ENCODE assay signal across 8 mouse cellular contexts in genomic region chr5:110286446-110287083, GRCm38 (mm10). TPM values are rescaled to one million over a fixed set of nuclear protein-coding genes. Genes with fewer than 3 reads are reported as not detected.
DNase-seq lines count a peak whose midpoint lies in the region; ATAC-seq and TF ChIP-seq lines count a peak whose summit lies in the region.

No protein-coding gene starts in this region.

- H3K9me3 ChIP-seq in kidney, embryonic 16.5 days (ENCODE audit: low read length), result no peaks in the 10 kb centered on the region
- H3K9me3 ChIP-seq in hindbrain, postnatal 0 days (ENCODE audit: low read length), result no peaks in the 10 kb centered on the region

- peaks cover 17% of the 10 kb centered on the region for H3K36me3 ChIP-seq in kidney, embryonic 16.5 days (ENCODE audit: insufficient read depth, low read length)
- no peaks in the 10 kb centered on the region for H3K36me3 ChIP-seq in hindbrain, postnatal 0 days (ENCODE audit: insufficient read depth, low read length)
- H3K36me3 ChIP-seq in myocyte (ENCODE audit: control insufficient read depth, insufficient read depth), result no peaks in the 10 kb centered on the region

- TF ChIP-seq CTCF in bone marrow macrophage, adult 2 months (IDR thresholded peaks at IDR 0.05; ENCODE audit: low read depth, low read length), result no peak
- TF ChIP-seq CTCF in hindbrain, postnatal 0 days (IDR thresholded peaks at IDR 0.05; ENCODE audit: low read depth), result no peak

- H3K27ac ChIP-seq in kidney, embryonic 16.5 days (ENCODE audit: low read length), result peak overlapping the region; percentile 20; the same call in 1 of the 2 replicates
- H3K27ac ChIP-seq in bone marrow macrophage, adult 2 months (ENCODE audit: insufficient read depth, low read depth, low read length), result no peak overlapping the region
- H3K27ac ChIP-seq in hindbrain, postnatal 0 days, result 0 out of 2 replicates have a peak overlapping the region, but pooled peaks have one; percentile 11

- H3K4me2 ChIP-seq in kidney, embryonic 16.5 days (replicated peaks; ENCODE audit: low read depth, low read length), result peak overlapping the region; percentile 97
- H3K4me2 ChIP-seq in hindbrain, postnatal 0 days (ENCODE audit: low read depth, low read length), result peak overlapping the region; percentile 97
- peak overlapping the region; percentile 70 for H3K4me2 ChIP-seq in myocyte (ENCODE audit: low read depth)

- H3ac ChIP-seq in myocyte (ENCODE audit: control insufficient read depth, insufficient read length), result peak overlapping the region; percentile 29

- peak; percentile 78; the same call in 1 of the 2 replicates for ATAC-seq in kidney, embryonic 16.5 days (ENCODE audit: low FRiP score, low TSS enrichment)
- peak; percentile 75 for ATAC-seq in hindbrain, postnatal 0 days

- peak overlapping the region; percentile 71 for H3K4me3 ChIP-seq in kidney, embryonic 16.5 days (ENCODE audit: low read length)
- peak overlapping the region; percentile 67 for H3K4me3 ChIP-seq in bone marrow macrophage, adult 2 months (ENCODE audit: insufficient read depth, low read length)
- H3K4me3 ChIP-seq in hindbrain, postnatal 0 days (ENCODE audit: low read length), result peak overlapping the region; percentile 73
- peak overlapping the region; percentile 32 for H3K4me3 ChIP-seq in myocyte

- H3K4me1 ChIP-seq in kidney, embryonic 16.5 days (ENCODE audit: insufficient read depth, low read length), result peaks cover 9% of the 10 kb centered on the region; the same call in 1 of the 2 replicates
- peaks cover 5% of the 10 kb centered on the region; the same call in 1 of the 2 replicates for H3K4me1 ChIP-seq in bone marrow macrophage, adult 2 months (ENCODE audit: control insufficient read depth, insufficient read depth, low read length)
- peaks cover 4% of the 10 kb centered on the region; the same call in 1 of the 2 replicates for H3K4me1 ChIP-seq in hindbrain, postnatal 0 days (ENCODE audit: insufficient read depth, low read length)

- H3K27me3 ChIP-seq in kidney, embryonic 16.5 days (ENCODE audit: insufficient read depth, low read length), result no peaks in the 10 kb centered on the region; the same call in 1 of the 2 replicates
- H3K27me3 ChIP-seq in hindbrain, postnatal 0 days (ENCODE audit: insufficient read depth, low read length), result no peaks in the 10 kb centered on the region
- H3K27me3 ChIP-seq in myocyte (ENCODE audit: control insufficient read depth, insufficient read depth, insufficient read length), result no peaks in the 10 kb centered on the region

- no peak for TF ChIP-seq POLR2A in bone marrow macrophage, adult 2 months (IDR thresholded peaks at IDR 0.05; ENCODE audit: borderline replicate concordance, low read depth, low read length)
- TF ChIP-seq POLR2A in myocyte (IDR thresholded peaks at IDR 0.05; ENCODE audit: insufficient read length, low read depth), result no peak

- 2% methylated on average over 30 of the region's 31 CpGs for WGBS in kidney, embryonic 16.5 days
- WGBS in hindbrain, postnatal 0 days, result 2% methylated on average over 30 of the region's 31 CpGs

- H3K79me2 ChIP-seq in myocyte (ENCODE audit: control insufficient read depth, insufficient read depth), result no peaks in the 10 kb centered on the region

- H3K9ac ChIP-seq in kidney, embryonic 16.5 days (replicated peaks; ENCODE audit: low read length), result peak overlapping the region; percentile 79
- H3K9ac ChIP-seq in hindbrain, postnatal 0 days (replicated peaks; ENCODE audit: low read length), result peak overlapping the region; percentile 70

- no peak for DNase-seq in kidney, postnatal 25 days
- peak; percentile 2 for DNase-seq in hindbrain, postnatal 0 days (ENCODE audit: low spot score)
- DNase-seq in adrenal gland, adult (ENCODE audit: inconsistent age in 2 of 2, low spot score in 1 of 2), result no peak
- no peak for DNase-seq in urinary bladder, postnatal 14 days (ENCODE audit: low spot score)
- DNase-seq in urinary bladder, postnatal 10 days (ENCODE audit: low spot score), result no peak

TF ChIP-seq in myocyte, 11 proteins besides CTCF, POLR2A, EP300 and RAD21:
- TF ChIP-seq TCF3 (IDR thresholded peaks at IDR 0.05; ENCODE audit: insufficient read length, low read depth) (no peak), CEBPB (IDR thresholded peaks at IDR 0.05; ENCODE audit: insufficient read depth, poor library complexity, severe bottlenecking) (no peak), MYOG (IDR thresholded peaks at IDR 0.05; ENCODE audit: control insufficient read depth in 1 of 3, insufficient read depth in 1 of 3, insufficient read length in 2 of 3, low read depth in 2 of 3) (no peak), MYOD1 (IDR thresholded peaks at IDR 0.05; ENCODE audit: control insufficient read depth in 1 of 3, insufficient read length in 2 of 3, low read depth in 2 of 3) (no peak), POLR2AphosphoS2 (IDR thresholded peaks at IDR 0.05; ENCODE audit: insufficient read length, low read depth) (no peak), MAX (IDR thresholded peaks at IDR 0.05; ENCODE audit: low read depth) (no peak), SRF (IDR thresholded peaks at IDR 0.05; ENCODE audit: control insufficient read depth, insufficient read length, low read depth) (no peak), E2F4 (IDR thresholded peaks at IDR 0.05; ENCODE audit: insufficient read depth) (no peak), USF1 (IDR thresholded peaks at IDR 0.05; ENCODE audit: low read depth) (no peak), TCF12 (IDR thresholded peaks at IDR 0.05; ENCODE audit: insufficient read depth, poor library complexity, severe bottlenecking) (no peak), REST (IDR thresholded peaks at IDR 0.05; ENCODE audit: insufficient read depth, insufficient read length) (no peak)
TF ChIP-seq in myocyte: peak in this region for 0.

RNA-seq across cellular contexts. Expression of gene Pole, which starts 0.5 kb away (rescaled TPM):
- polyA plus RNA-seq in kidney, embryonic 16.5 days (2015; fragmentation: Nextera tagmentation; extraction: Ambion mirVana), result 30.3 and 32.1 TPM in 2 replicates
- polyA plus RNA-seq in bone marrow macrophage, adult 2 months (2012; ENCODE audit: insufficient read depth, insufficient read length, missing spikeins), result 9.2 and 12.1 TPM in 2 replicates
- 15.8 and 17.1 TPM in 2 replicates for total RNA-seq in hindbrain, postnatal 0 days (2014; rRNA removed)
- 4.8 and 6.5 TPM in 2 replicates for polyA plus RNA-seq in hindbrain, postnatal 0 days (2015; fragmentation: Nextera tagmentation; extraction: Ambion mirVana)
- polyA plus RNA-seq in myocyte (2012; fragmentation: generic; extraction: Trizol), result 5.4 TPM

RNA-seq across cellular contexts. Expression of gene Pxmp2, which starts 0.6 kb away (rescaled TPM):
- 25.1 and 27.3 TPM in 2 replicates for polyA plus RNA-seq in kidney, embryonic 16.5 days (2015; fragmentation: Nextera tagmentation; extraction: Ambion mirVana)
- 3.3 and 3.4 TPM in 2 replicates for polyA plus RNA-seq in bone marrow macrophage, adult 2 months (2012; ENCODE audit: insufficient read depth, insufficient read length, missing spikeins)
- 14.3 and 17.0 TPM in 2 replicates for total RNA-seq in hindbrain, postnatal 0 days (2014; rRNA removed)
- 19.5 and 20.8 TPM in 2 replicates for polyA plus RNA-seq in hindbrain, postnatal 0 days (2015; fragmentation: Nextera tagmentation; extraction: Ambion mirVana)
- polyA plus RNA-seq in myocyte (2012; fragmentation: generic; extraction: Trizol), result 4.0 TPM

RNA-seq across cellular contexts. Expression of gene Pgam5, which starts 16.9 kb away (rescaled TPM):
- 68.5 and 74.5 TPM in 2 replicates for polyA plus RNA-seq in kidney, embryonic 16.5 days (2015; fragmentation: Nextera tagmentation; extraction: Ambion mirVana)
- 15.2 and 16.4 TPM in 2 replicates for polyA plus RNA-seq in bone marrow macrophage, adult 2 months (2012; ENCODE audit: insufficient read depth, insufficient read length, missing spikeins)
- 117 and 129 TPM in 2 replicates for total RNA-seq in hindbrain, postnatal 0 days (2014; rRNA removed)
- 95.4 and 106 TPM in 2 replicates for polyA plus RNA-seq in hindbrain, postnatal 0 days (2015; fragmentation: Nextera tagmentation; extraction: Ambion mirVana)
- 35.4 TPM for polyA plus RNA-seq in myocyte (2012; fragmentation: generic; extraction: Trizol)

RNA-seq across cellular contexts. Expression of gene Ankle2, which starts 55.8 kb away (rescaled TPM):
- 24.3 and 25.5 TPM in 2 replicates for polyA plus RNA-seq in kidney, embryonic 16.5 days (2015; fragmentation: Nextera tagmentation; extraction: Ambion mirVana)
- 29.5 and 36.6 TPM in 2 replicates for polyA plus RNA-seq in bone marrow macrophage, adult 2 months (2012; ENCODE audit: insufficient read depth, insufficient read length, missing spikeins)
- 21.2 and 25.0 TPM in 2 replicates for total RNA-seq in hindbrain, postnatal 0 days (2014; rRNA removed)
- 19.6 and 20.5 TPM in 2 replicates for polyA plus RNA-seq in hindbrain, postnatal 0 days (2015; fragmentation: Nextera tagmentation; extraction: Ambion mirVana)
- polyA plus RNA-seq in myocyte (2012; fragmentation: generic; extraction: Trizol), result 12.0 TPM

RNA-seq across cellular contexts. Expression of gene P2rx2, which starts 56.4 kb away (rescaled TPM):
- 1.1 and 1.2 TPM in 2 replicates for polyA plus RNA-seq in kidney, embryonic 16.5 days (2015; fragmentation: Nextera tagmentation; extraction: Ambion mirVana)
- not detected in 2 replicates for polyA plus RNA-seq in bone marrow macrophage, adult 2 months (2012; ENCODE audit: insufficient read depth, insufficient read length, missing spikeins)
- total RNA-seq in hindbrain, postnatal 0 days (2014; rRNA removed), result 11.9 and 12.8 TPM in 2 replicates
- polyA plus RNA-seq in hindbrain, postnatal 0 days (2015; fragmentation: Nextera tagmentation; extraction: Ambion mirVana), result 11.5 and 11.8 TPM in 2 replicates
- polyA plus RNA-seq in myocyte (2012; fragmentation: generic; extraction: Trizol), result 0.04 TPM
